Mouse (Mus musculus): Measurements from ENCODE around the gene Kdelr3.
A peak's percentile ranks its signal among the peaks of the same experiment; 100 is the strongest.

Gene Kdelr3

GRCm38 (mm10) chr15:79511553-79512320 lies 4.5 kb upstream of the Kdelr3 start:
- peak; percentile 94 for DNase-seq

GRCm38 (mm10) chr15:79513940-79514339 lies 2.3 kb upstream of the Kdelr3 start:
- peak; percentile 78 for DNase-seq

- DNase-seq, result no peak
Measured at GRCm38 (mm10) chr15:79517710-79518109, 1.5 kb downstream of the Kdelr3 start.

- peak; percentile 47 for DNase-seq
Measured at GRCm38 (mm10) chr15:79518571-79518970, 2.4 kb downstream of the Kdelr3 start.

- no peak for DNase-seq
Measured at GRCm38 (mm10) chr15:79519400-79520220, 3.4 kb downstream of the Kdelr3 start.

- no peak for DNase-seq
Measured at GRCm38 (mm10) chr15:79525564-79525963, 9.4 kb downstream of the Kdelr3 start.

GRCm38 (mm10) chr15:79525979-79526768 lies 10.0 kb downstream of the Kdelr3 start:
- DNase-seq, result peak; percentile 51

- peak; percentile 19 for DNase-seq
Measured at GRCm38 (mm10) chr15:79527192-79527591, 11.0 kb downstream of the Kdelr3 start.

- no peak for DNase-seq
Measured at GRCm38 (mm10) chr15:79527991-79528639, 11.9 kb downstream of the Kdelr3 start.

- peak; percentile 19 for DNase-seq
Measured at GRCm38 (mm10) chr15:79529935-79530334, 13.7 kb downstream of the Kdelr3 start.

GRCm38 (mm10) chr15:79533796-79534195 lies 17.6 kb downstream of the Kdelr3 start:
- no peak for DNase-seq

- DNase-seq, result no peak
Measured at GRCm38 (mm10) chr15:79543968-79544367, 27.8 kb downstream of the Kdelr3 start.

GRCm38 (mm10) chr15:79545496-79545895 lies 29.3 kb downstream of the Kdelr3 start:
- DNase-seq, result no peak

GRCm38 (mm10) chr15:79545921-79546399 lies 29.7 kb downstream of the Kdelr3 start:
- DNase-seq, result peak; percentile 88

GRCm38 (mm10) chr15:79546410-79547288 lies 30.4 kb downstream of the Kdelr3 start, which contains the start of gene Ddx17:
Gene Ddx17 (minus strand): TSS chr15:79546741.
- peak; percentile 99 for DNase-seq

- no peak for DNase-seq
Measured at GRCm38 (mm10) chr15:79547289-79547820, 31.1 kb downstream of the Kdelr3 start.

- DNase-seq, result no peak
Measured at GRCm38 (mm10) chr15:79548226-79548625, 32.0 kb downstream of the Kdelr3 start.

GRCm38 (mm10) chr15:79552566-79552965 lies 36.4 kb downstream of the Kdelr3 start:
- no peak for DNase-seq

- DNase-seq, result no peak
Measured at GRCm38 (mm10) chr15:79559649-79560048, 43.4 kb downstream of the Kdelr3 start.

GRCm38 (mm10) chr15:79562417-79562816 lies 46.2 kb downstream of the Kdelr3 start:
- no peak for DNase-seq

All from kidney, postnatal 10 days (tissue).